Mouse (Mus musculus): ENCODE measurements around the gene Blnk.

DNA sequence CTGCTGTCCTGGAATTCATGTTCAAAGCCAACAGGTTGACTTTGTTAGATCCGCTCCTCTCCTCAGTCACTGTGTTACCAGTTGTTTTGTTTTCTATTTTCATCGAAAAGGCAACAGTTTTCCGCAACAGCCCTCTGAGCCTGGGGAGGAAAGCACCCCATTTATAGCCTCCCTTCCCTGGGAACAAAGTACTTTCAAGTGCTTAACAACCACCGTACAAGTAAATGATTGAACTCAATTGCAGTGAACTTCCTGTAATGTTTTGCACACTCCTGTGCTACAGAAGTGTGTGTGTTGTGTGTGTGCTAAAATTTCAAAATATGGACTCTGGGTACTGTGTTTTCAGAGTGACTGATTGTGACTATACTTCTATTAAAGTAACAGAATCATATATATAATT is 13.4 kb upstream of the Blnk start:
- TF ChIP-seq EP300 (optimal IDR thresholded peaks at IDR 0.05): no peak
- TF ChIP-seq CTCF (IDR thresholded peaks at IDR 0.05; ENCODE audit: low read depth): no peak
